Mouse (Mus musculus) hindlimb bud, embryonic 11.5 days (tissue): ENCODE results near the gene Scp2.
A peak's percentile ranks its signal among the peaks of the same experiment; 100 is the strongest.
"Not testable (repeated sequence)": the region's sequence is repeated elsewhere in the genome, so short reads cannot be mapped to it uniquely, and the experiment has no call there.

Experiments
- DNase-seq: peaks from one replicate; pipeline ENCODE4 v3.0.0-alpha.2; 2012; ENCODE audit warnings: low read depth, low spot score; ENCODE audit errors: extremely low spot score

The Scp2 gene

GRCm38 (mm10) chr4:108144880-108145279, at the start of gene Scp2:
TSS of gene Scp2 (minus strand) at chr4:108144998.
- no peak for DNase-seq

- DNase-seq, result no peak
Observed at GRCm38 (mm10) chr4:108192821-108193323, 48.1 kb upstream of the Scp2 start.

- no peak for DNase-seq
Observed at GRCm38 (mm10) chr4:108182278-108182677, 37.5 kb upstream of the Scp2 start.

GRCm38 (mm10) chr4:108168056-108168455, 23.3 kb upstream of the Scp2 start:
- no peak for DNase-seq

- no peak for DNase-seq
Observed at GRCm38 (mm10) chr4:108166874-108167273, 22.1 kb upstream of the Scp2 start.

- no peak for DNase-seq
Observed at GRCm38 (mm10) chr4:108165152-108165895, 20.5 kb upstream of the Scp2 start, which contains the start of gene Echdc2. TSS of gene Echdc2 (plus strand) at chr4:108165437.

GRCm38 (mm10) chr4:108163291-108163690, 18.5 kb upstream of the Scp2 start:
- no peak for DNase-seq

GRCm38 (mm10) chr4:108161936-108162335, 17.1 kb upstream of the Scp2 start:
- DNase-seq, result no peak

- not testable (repeated sequence) for DNase-seq
Observed at GRCm38 (mm10) chr4:108155141-108155540, 10.3 kb upstream of the Scp2 start.

GRCm38 (mm10) chr4:108145554-108145953, 756 bp upstream of the Scp2 start:
- DNase-seq, result not testable (repeated sequence)

- no peak for DNase-seq
Observed at GRCm38 (mm10) chr4:108143778-108144177, 1.0 kb downstream of the Scp2 start.

- not testable (repeated sequence) for DNase-seq
Observed at GRCm38 (mm10) chr4:108143178-108143577, 1.6 kb downstream of the Scp2 start.

- no peak for DNase-seq
Observed at GRCm38 (mm10) chr4:108136938-108137337, 7.9 kb downstream of the Scp2 start.

- DNase-seq, result no peak
Observed at GRCm38 (mm10) chr4:108130452-108130851, 14.3 kb downstream of the Scp2 start.

GRCm38 (mm10) chr4:108128339-108128738, 16.5 kb downstream of the Scp2 start:
- DNase-seq, result no peak

- no peak for DNase-seq
Observed at GRCm38 (mm10) chr4:108127516-108127915, 17.3 kb downstream of the Scp2 start.

GRCm38 (mm10) chr4:108126260-108126659, 18.5 kb downstream of the Scp2 start:
- no peak for DNase-seq

- no peak for DNase-seq
Observed at GRCm38 (mm10) chr4:108124104-108124503, 20.7 kb downstream of the Scp2 start.

- peak; percentile 62 for DNase-seq
Observed at GRCm38 (mm10) chr4:108117924-108118876, 26.6 kb downstream of the Scp2 start.

GRCm38 (mm10) chr4:108117488-108117887, 27.3 kb downstream of the Scp2 start:
- DNase-seq, result no peak

- DNase-seq, result no peak
Observed at GRCm38 (mm10) chr4:108116466-108116865, 28.3 kb downstream of the Scp2 start.
